Mouse (Mus musculus) E14TG2a.4 (cell line): Measurements from ENCODE around the gene Adgra3.

Experiments used
- CTCF ChIP-seq: conservative IDR thresholded peaks from 2 replicates; pipeline ENCODE4 v1.5.1; 2014; ENCODE audit warnings: low read length
- NANOG ChIP-seq: IDR thresholded peaks from 2 replicates; pipeline ENCODE4 v1.6.1; 2014; ENCODE audit warnings: borderline replicate concordance, low read length, mixed read lengths
- POU5F1 ChIP-seq: IDR thresholded peaks from 2 replicates; pipeline ENCODE4 v1.6.1; 2014; ENCODE audit warnings: low read length, borderline replicate concordance

GRCm38 (mm10) chr5:50024097-50024496, 34.7 kb downstream of the Adgra3 start:
- no peak for TF ChIP-seq CTCF
- TF ChIP-seq POU5F1 = no peak
- TF ChIP-seq NANOG = no peak
